Mouse (Mus musculus) embryonic facial prominence, embryonic 15.5 days (tissue): ENCODE data around the gene Tmed6. TPM values are rescaled to one million over a fixed set of nuclear protein-coding genes. Genes with fewer than 3 reads are reported as not detected.
"Not testable (repeated sequence)": the region's sequence is repeated elsewhere in the genome, so short reads cannot be mapped to it uniquely, and the experiment has no call there.

Experiments used
- ATAC-seq: fragments of 200-750 bp; cut with Nextera tagmentation; 2 replicates; pipeline ENCODE4 v1.8.0; 2017; ENCODE audit warnings: low read depth, moderate TSS enrichment; ENCODE audit not compliant: insufficient number of reproducible peaks, low FRiP score, low TSS enrichment
- H3K27ac ChIP-seq: fragments of 300-500 bp; sonication (generic); replicated peaks from 2 replicates; pipeline ENCODE4 v1.5.1; 2015; ENCODE audit warnings: mild to moderate bottlenecking, inconsistent platforms
- H3K27me3 ChIP-seq: fragments of 300-500 bp; sonication (generic); 2 replicates; pipeline ENCODE4 v1.6.1; 2015; ENCODE audit warnings: inconsistent platforms
- H3K36me3 ChIP-seq: fragments of 300-500 bp; sonication (generic); 2 replicates; pipeline ENCODE4 v1.6.1; 2015; ENCODE audit warnings: mild to moderate bottlenecking, inconsistent platforms
- H3K4me1 ChIP-seq: fragments of 300-500 bp; sonication (generic); 2 replicates; pipeline ENCODE4 v1.6.1; 2015; ENCODE audit warnings: inconsistent platforms
- H3K4me2 ChIP-seq: fragments of 300-500 bp; sonication (generic); replicated peaks from 2 replicates; pipeline ENCODE4 v1.6.1; 2015; ENCODE audit warnings: mild to moderate bottlenecking, inconsistent platforms
- H3K4me3 ChIP-seq: fragments of 300-500 bp; sonication (generic); replicated peaks from 2 replicates; pipeline ENCODE4 v1.5.1; 2015; ENCODE audit warnings: mild to moderate bottlenecking, inconsistent platforms
- H3K9ac ChIP-seq: fragments of 300-500 bp; sonication (generic); 2 replicates; pipeline ENCODE4 v1.6.1; 2015; ENCODE audit warnings: inconsistent platforms
- H3K9me3 ChIP-seq: fragments of 300-500 bp; sonication (generic); replicated peaks from 2 replicates; pipeline ENCODE4 v1.6.1; 2016; ENCODE audit warnings: inconsistent platforms
- WGBS: fragments of 180-500 bp; shearing (Covaris S2); methylation state at CpG from one replicate; pipeline ENCODE4 v1.1.7; 2015; 5-methylcytosine and 5-hydroxymethylcytosine counted together
- microRNA-seq: library from miRNA; unstranded; fragments of <30 nt; microRNA quantifications from one replicate; pipeline ENCODE4, GENCODE M21; 2016; ENCODE audit warnings: borderline number of aligned reads
- polyA plus RNA-seq: library from polyadenylated mRNA; unstranded; fragments of >200 nt; fragmentation: Nextera tagmentation; extraction: Ambion mirVana; gene quantifications from 2 replicates; pipeline ENCODE4 v1.2.1, GENCODE M21; 2015

Tmed6 gene
- polyA plus RNA-seq, 1 experiment from 2014 or later: not detected

- H3K4me2 ChIP-seq, H3K4me3 ChIP-seq, H3K9ac ChIP-seq, H3K27me3 ChIP-seq, H3K9me3 ChIP-seq, ATAC-seq, H3K27ac ChIP-seq: not testable (repeated sequence)
- Histone ChIP-seq H3K36me3 (peaks cover 13% of the 10 kb centered on the region), H3K4me1 (peaks cover 18% of the 10 kb centered on the region)
- 91% methylated on average over 2 of the region's 2 CpGs for WGBS
Observed at GRCm38 (mm10) chr8:107033609-107034008, 31.8 kb downstream of the Tmed6 start.

- H3K27ac ChIP-seq: peak overlapping the region; percentile 89
- ATAC-seq: no peak; the same call in 1 of the 2 replicates
- H3K4me1 ChIP-seq: peaks cover 18% of the 10 kb centered on the region
- H3K36me3 ChIP-seq: peaks cover 5% of the 10 kb centered on the region
- peak overlapping the region; percentile 72 for H3K4me2 ChIP-seq
- H3K9me3 ChIP-seq: no peaks in the 10 kb centered on the region
- no peaks in the 10 kb centered on the region for H3K27me3 ChIP-seq
- under 1% methylated on average over 32 of the region's 40 CpGs for WGBS
- peak overlapping the region; percentile 93 for H3K9ac ChIP-seq
- peak overlapping the region; percentile 96 for H3K4me3 ChIP-seq
Observed at GRCm38 (mm10) chr8:107031577-107032090, 33.8 kb downstream of the Tmed6 start.

GRCm38 (mm10) chr8:107030650-107031576 is 34.5 kb downstream of the Tmed6 start, which contains the start of gene Vps4a:
Gene Vps4a, plus strand, starts transcription at chr8:107031222.
- peak within 1 kb of the TSS; percentile 93 for H3K9ac ChIP-seq
- peak within 1 kb of the TSS; percentile 89 for H3K27ac ChIP-seq
- H3K4me2 ChIP-seq: peak within 1 kb of the TSS; percentile 72
- 4% methylated on average over 66 of the region's 66 CpGs for WGBS
- no peaks in the 10 kb centered on the region for H3K9me3 ChIP-seq
- H3K4me3 ChIP-seq: peak within 1 kb of the TSS; percentile 96
- H3K27me3 ChIP-seq: no peaks in the 10 kb centered on the region
- no peaks in the 10 kb centered on the region for H3K36me3 ChIP-seq
- H3K4me1 ChIP-seq: peaks cover 18% of the 10 kb centered on the region
- ATAC-seq: peak; percentile 94

GRCm38 (mm10) chr8:107030058-107030457 is 35.4 kb downstream of the Tmed6 start:
- H3K4me2 ChIP-seq: no peak overlapping the region
- H3K36me3 ChIP-seq: no peaks in the 10 kb centered on the region
- no peak overlapping the region for H3K4me3 ChIP-seq
- H3K9me3 ChIP-seq: no peaks in the 10 kb centered on the region
- no peak overlapping the region; the same call in 1 of the 2 replicates for H3K27ac ChIP-seq
- H3K27me3 ChIP-seq: no peaks in the 10 kb centered on the region
- H3K4me1 ChIP-seq: peaks cover 18% of the 10 kb centered on the region
- ATAC-seq: no peak
- H3K9ac ChIP-seq: no peak overlapping the region
- WGBS: 60% methylated on average over 5 of the region's 5 CpGs

- no peaks in the 10 kb centered on the region for H3K27me3 ChIP-seq
- 69% methylated on average over 3 of the region's 3 CpGs for WGBS
- H3K9ac ChIP-seq: no peak overlapping the region
- H3K4me2 ChIP-seq: no peak overlapping the region
- H3K4me3 ChIP-seq: no peak overlapping the region
- H3K36me3 ChIP-seq: no peaks in the 10 kb centered on the region
- H3K9me3 ChIP-seq: no peaks in the 10 kb centered on the region
- ATAC-seq: no peak
- H3K27ac ChIP-seq: no peak overlapping the region
- peaks cover 18% of the 10 kb centered on the region for H3K4me1 ChIP-seq
Observed at GRCm38 (mm10) chr8:107029310-107029709, 36.1 kb downstream of the Tmed6 start.

- Histone ChIP-seq H3K9ac (no peak overlapping the region), H3K4me2 (no peak overlapping the region), H3K4me3 (no peak overlapping the region), H3K27me3 (no peaks in the 10 kb centered on the region), H3K27ac (no peak overlapping the region), H3K4me1 (no peaks in the 10 kb centered on the region), H3K9me3 (no peaks in the 10 kb centered on the region), H3K36me3 (no peaks in the 10 kb centered on the region)
- WGBS: 88% methylated on average over 8 of the region's 8 CpGs
- no peak for ATAC-seq
Observed at GRCm38 (mm10) chr8:107023479-107023878, 42.0 kb downstream of the Tmed6 start.

- Histone ChIP-seq H3K4me3 (no peak overlapping the region), H3K9me3 (no peaks in the 10 kb centered on the region), H3K4me2 (no peak overlapping the region), H3K36me3 (peaks cover 29% of the 10 kb centered on the region), H3K4me1 (no peaks in the 10 kb centered on the region), H3K27me3 (no peaks in the 10 kb centered on the region), H3K27ac (no peak overlapping the region), H3K9ac (no peak overlapping the region)
- no peak for ATAC-seq
- WGBS: 93% methylated on average over 1 of the region's 1 CpGs
Observed at GRCm38 (mm10) chr8:107014915-107015314, 50.5 kb downstream of the Tmed6 start.

GRCm38 (mm10) chr8:107012666-107013065 is 52.8 kb downstream of the Tmed6 start:
- Histone ChIP-seq H3K36me3 (peaks cover 42% of the 10 kb centered on the region), H3K27ac (no peak overlapping the region), H3K9ac (no peak overlapping the region), H3K27me3 (no peaks in the 10 kb centered on the region), H3K4me1 (no peaks in the 10 kb centered on the region), H3K4me2 (no peak overlapping the region), H3K9me3 (no peaks in the 10 kb centered on the region), H3K4me3 (no peak overlapping the region)
- 71% methylated on average over 2 of the region's 2 CpGs for WGBS
- ATAC-seq: no peak

Small RNA genes lying within 50 kb of the gene (microRNA-seq; reads per million reads assigned to microRNA genes)
- gene Mir7075: 0.86 reads per million

Other genes starting within 250 kb of the Tmed6 start
- 1.3 TPM in 2 replicates for gene Has3, start 195.4 kb downstream of the Tmed6 start, polyA plus RNA-seq
- 59.7 and 60.5 TPM in 2 replicates for gene Utp4, start 172.0 kb downstream of the Tmed6 start, polyA plus RNA-seq
- gene Sntb2, start 129.9 kb downstream of the Tmed6 start, polyA plus RNA-seq: 18.3 and 21.6 TPM in 2 replicates
- 72.1 and 72.5 TPM in 2 replicates for gene Vps4a, start 34.4 kb downstream of the Tmed6 start, polyA plus RNA-seq
- gene Pdf, start 17.0 kb downstream of the Tmed6 start, polyA plus RNA-seq: 45.9 and 46.1 TPM in 2 replicates
- gene Cog8, start 9.0 kb downstream of the Tmed6 start, polyA plus RNA-seq: 40.0 and 42.0 TPM in 2 replicates
- gene Nip7, start 8.8 kb downstream of the Tmed6 start, polyA plus RNA-seq: 80.0 and 80.4 TPM in 2 replicates
- gene Terf2, start 30.9 kb upstream of the Tmed6 start, polyA plus RNA-seq: 18.9 and 20.1 TPM in 2 replicates
- 66.7 and 67.5 TPM in 2 replicates for gene Cyb5b, start 85.0 kb upstream of the Tmed6 start, polyA plus RNA-seq
- 18.9 and 19.0 TPM in 2 replicates for gene Nfat5, start 227.8 kb upstream of the Tmed6 start, polyA plus RNA-seq